Mouse (Mus musculus) hindlimb bud, embryonic 11.5 days (tissue): Measurements from ENCODE around the gene Fbxo31.

Source experiments
- DNase-seq: peaks from one replicate; pipeline ENCODE4 v3.0.0-alpha.2; 2012; ENCODE audit warnings: low read depth, low spot score; ENCODE audit errors: extremely low spot score

Fbxo31 gene

DNA sequence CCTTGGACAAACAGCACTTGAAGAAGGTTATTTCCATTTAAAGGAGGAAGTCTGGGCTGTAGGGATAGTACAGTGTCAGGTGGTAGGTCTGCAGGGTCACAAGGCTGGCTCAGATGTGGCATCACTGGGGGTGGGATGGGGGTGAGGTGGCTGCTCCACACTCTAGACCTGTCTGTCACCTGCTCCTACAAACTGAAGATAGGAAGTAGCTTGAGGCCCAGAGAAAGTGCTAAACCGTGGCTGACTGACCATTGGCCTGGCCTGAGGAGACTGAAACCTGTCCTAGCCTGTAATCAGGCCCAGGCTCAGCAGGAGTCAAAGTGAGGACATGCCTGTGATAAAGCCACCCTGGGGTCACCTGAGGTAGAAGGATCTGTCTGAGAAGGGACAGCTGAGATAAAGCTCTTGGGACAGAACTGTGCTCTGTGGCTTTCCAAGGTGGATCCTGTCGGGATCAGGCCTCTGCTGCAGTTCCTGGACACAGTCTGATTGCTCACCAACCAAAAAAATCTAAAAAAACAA, 10.7 kb upstream of the Fbxo31 start:
- DNase-seq: no peak

GRCm38 (mm10) chr8:121588750-121589149, 10.1 kb upstream of the Fbxo31 start:
- DNase-seq: no peak

DNA sequence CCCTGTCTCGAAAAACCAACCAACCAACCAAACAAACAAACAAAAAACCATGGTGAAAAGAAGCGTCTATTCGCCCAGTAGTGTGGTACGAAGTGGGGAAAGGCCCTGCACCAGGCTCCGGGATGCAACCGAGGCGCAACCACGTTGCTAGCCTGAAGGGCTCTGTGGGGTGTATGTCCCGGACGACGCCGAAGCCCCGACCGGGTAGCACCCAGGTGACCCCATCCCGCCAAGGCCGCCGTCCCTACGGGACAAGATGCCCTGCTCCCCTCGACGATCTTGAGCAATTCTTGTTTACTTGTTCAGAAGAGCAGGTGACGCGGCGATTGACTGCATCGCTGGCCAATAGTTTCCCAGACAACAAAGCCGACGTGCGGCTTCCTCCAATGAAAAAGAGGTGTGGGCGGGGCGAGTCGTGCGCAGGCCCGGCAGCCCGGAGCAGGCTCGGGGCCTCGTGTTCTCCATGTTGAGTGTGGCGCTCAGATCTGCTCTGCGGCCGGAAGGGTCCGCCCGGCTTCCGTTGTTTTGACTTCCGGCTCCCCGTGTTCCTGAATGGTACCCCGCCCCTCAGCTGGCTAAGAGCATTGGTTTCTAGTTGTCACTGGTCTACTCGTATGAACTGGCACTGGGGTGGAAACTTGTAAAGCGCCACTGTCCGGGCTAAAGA, 6.7 kb upstream of the Fbxo31 start:
- DNase-seq: peak; percentile 93

DNA sequence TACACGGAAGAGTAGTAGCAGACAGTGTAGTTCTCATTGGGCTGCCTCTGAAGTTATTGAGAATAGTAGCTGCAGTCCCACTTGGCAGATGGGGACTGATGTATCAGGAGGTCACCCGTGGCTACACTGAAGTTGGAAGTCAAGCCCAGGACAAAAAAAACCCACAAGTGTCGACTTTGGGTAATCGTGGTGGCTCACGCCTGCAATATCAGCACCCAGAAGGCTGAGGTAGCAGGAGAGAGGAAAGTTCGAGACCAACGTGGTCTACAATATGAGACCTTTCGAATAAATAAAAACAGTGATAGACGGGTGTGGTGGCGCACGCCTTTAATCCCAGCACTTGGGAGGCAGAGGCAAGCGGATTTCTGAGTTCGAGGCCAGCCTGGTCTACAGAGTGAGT, 6.1 kb upstream of the Fbxo31 start:
- no peak for DNase-seq

DNA sequence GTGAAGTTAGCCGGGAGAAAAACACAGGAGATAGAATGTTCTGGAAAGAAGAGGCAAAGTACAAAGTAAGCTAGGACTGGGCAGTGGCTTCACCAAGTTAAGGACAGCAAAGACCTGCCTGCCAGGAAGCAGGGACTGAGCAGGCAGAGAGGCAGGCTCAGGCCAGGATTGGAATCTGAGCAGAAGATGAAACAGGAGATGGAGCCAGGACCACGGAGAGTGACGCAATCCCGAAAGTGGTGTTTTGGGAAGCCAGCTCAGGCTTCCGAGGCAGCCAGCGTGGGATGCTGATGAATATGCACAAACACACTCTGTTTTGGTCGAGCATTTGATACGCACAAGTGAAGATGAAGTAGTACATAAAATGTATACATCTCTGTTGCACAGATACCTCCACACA, 5.0 kb upstream of the Fbxo31 start:
- no peak for DNase-seq

DNA sequence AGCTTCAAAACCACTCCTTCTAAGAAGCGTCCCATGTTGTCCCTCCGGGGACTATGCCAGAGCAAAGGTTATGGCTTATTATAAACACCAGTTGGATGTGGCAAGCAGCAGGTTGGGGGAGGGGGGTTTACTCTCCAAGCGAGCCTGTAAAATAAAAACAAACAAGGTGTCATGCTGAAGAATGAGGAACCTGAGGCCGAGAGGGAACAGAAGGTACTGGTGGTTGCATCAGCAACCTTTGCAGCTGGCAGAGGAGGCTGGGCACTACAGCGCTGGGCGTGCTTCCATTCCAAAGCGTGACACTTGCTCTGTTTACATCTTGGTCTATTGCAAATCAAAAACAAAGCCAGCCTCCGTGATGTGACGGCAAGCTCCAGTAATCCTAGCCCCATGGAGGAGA, 1.9 kb upstream of the Fbxo31 start:
- DNase-seq: no peak

DNA sequence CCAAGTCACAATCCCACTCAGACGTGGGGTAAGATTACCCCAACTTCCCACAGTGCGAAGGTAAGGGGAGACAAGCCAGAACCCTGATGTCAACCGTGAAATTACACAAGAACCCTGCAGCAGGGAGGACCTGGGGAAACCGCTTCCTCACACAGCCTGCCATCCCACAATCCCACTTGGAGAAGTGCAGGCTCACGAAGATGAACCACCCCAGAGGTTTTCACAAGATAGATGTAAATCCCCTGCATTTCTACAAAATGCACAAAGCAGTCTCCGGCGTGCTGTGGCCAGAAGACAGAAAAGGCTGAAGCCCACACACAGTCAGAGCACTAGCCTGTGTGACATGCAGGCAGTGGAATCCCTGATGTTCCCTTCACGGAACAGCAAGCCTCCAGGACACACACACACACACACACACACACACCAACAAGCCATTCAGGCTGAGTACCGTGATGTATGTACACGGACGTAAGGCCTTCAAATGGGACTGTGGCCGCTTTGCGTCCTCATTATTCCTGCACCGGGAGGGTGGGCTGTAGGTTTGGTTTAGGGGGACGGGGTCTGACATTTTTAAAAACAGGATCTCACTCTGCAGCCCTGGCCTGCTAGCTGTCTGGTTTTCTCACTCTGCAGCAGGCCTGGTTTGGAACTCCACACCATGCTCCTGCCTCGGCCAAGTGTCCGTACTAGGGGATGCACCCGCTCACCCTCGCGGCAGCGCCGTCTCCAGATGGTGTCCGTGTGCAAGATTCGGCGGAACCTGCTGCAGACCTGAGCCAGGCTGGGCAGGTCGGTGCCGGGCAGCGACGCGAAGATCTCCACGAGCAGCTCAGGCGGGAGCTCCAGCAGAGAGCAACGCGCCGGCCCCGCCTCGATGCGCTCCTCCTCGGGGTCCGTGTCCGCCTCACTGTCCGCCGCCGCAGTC, 593 bp downstream of the Fbxo31 start:
- no peak for DNase-seq

GRCm38 (mm10) chr8:121575661-121576060, 2.9 kb downstream of the Fbxo31 start:
- DNase-seq: no peak

GRCm38 (mm10) chr8:121573275-121573674, 5.3 kb downstream of the Fbxo31 start:
- DNase-seq: no peak

GRCm38 (mm10) chr8:121572121-121572520, 6.5 kb downstream of the Fbxo31 start:
- no peak for DNase-seq

DNA sequence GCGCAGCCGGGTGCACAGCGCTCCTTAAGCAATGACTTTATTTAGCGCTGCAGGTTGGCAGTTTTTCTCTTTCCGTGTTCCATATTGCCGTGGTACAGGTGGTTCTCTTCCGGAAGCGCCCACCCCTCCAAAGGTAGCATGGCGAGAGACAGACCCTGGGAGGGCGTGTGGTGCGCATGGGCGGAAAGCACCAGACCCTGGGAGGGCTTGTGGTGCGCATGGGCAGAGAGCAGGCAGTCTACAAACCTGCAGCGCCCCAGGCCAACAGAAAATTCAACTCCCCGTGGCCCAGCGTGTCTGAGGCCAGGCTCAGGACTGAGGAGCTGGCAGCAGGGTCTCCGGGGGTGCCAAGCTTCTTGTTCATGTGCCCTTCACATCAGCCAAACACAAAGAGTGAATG, 7.8 kb downstream of the Fbxo31 start:
- no peak for DNase-seq

- DNase-seq: no peak
Observed at GRCm38 (mm10) chr8:121570335-121570734, 8.3 kb downstream of the Fbxo31 start.

DNA sequence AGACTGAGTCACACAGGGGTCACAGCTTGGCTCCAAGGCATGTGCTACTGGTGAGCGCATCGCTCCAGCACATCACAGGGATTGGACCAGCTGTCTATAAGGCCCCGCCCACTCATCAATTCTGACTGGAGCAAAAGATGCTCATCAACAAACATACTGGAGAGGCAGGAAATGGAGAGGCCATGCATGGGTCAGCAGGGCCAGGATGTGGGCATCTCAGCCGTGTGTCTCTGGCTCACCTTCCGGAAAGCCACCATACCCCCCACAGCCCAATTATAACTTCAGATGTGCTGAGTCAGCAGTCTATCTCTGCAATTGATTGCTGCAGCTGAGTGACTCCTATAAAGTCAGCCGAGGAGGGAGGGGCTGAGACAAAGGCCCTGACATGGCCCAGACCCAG, 10.3 kb downstream of the Fbxo31 start:
- no peak for DNase-seq

DNA sequence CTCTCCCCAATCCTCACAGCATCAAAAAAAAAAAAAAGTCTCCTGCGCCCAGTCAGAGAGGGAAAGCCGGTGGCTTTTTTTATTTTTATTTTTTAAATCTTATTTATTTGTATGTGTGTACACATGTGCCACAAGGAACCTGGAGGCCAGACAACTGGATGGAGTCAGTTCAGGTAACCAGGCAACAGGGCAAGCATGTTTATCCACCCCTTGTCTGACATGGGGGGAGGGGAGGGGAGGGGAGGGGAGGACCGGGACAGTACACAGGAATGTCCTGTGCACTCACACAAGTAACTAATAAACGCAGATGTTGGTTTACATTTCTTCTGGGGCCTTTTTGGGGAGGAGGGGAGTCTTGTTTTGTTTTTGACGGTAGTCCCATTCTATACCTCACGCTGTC, 14.9 kb downstream of the Fbxo31 start:
- DNase-seq: no peak

DNA sequence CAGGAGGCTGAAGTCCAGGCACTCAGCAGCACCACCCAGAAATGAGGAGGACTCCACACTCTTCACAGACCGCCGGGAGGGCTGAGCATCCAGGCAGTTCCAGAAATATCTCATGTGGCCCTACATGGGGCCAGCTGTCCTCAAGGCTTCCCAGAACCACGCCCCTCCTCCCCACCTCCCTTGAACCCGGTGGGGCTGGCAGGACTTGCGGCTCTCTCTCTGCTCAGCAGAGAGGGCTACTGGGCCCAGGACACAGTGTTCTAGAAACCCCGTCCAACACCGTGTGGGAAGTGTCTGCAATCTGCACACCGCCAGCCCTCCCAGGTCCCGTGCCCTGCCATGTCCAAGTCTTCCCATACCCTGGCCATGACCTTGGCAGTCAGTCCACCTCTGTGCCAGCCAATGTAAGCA, 15.7 kb downstream of the Fbxo31 start:
- no peak for DNase-seq

DNA sequence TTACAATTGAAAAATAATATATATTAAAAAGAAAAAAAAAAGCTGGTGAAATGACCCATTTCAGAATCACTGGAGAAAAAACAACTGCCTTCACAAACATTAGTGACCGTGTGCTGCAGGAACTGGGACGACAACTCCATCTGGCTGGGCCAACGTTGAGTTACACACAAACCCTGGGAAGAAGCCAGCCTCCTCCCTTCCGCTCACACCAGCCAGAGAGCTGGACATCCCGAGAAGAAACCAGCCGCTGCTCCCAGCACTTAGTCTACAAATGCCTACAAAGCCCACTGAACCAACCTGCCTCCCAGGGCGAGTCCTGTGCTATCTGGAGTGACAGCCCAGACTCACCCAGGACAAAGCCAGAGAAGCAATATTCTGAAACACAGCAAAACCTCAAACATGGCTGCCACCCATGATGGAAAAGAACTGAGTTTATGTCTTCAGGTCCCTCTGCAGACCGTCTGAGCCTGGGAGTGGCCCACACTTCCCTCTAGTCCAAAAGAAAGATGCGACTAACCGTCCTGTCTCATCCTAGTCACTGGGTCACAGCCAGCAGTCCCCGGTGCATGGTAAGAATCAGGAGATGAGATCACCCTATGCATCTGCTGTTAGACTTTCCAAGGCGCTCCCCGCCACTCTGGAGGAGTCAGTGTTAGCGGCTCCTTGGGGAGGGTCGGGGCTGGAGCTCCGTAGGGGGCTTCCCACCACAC, 16.8 kb downstream of the Fbxo31 start:
- no peak for DNase-seq

- no peak for DNase-seq
Observed at GRCm38 (mm10) chr8:121560432-121561100, 18.0 kb downstream of the Fbxo31 start.

- no peak for DNase-seq
Observed at GRCm38 (mm10) chr8:121559801-121560200, 18.8 kb downstream of the Fbxo31 start.

- DNase-seq: no peak
Observed at GRCm38 (mm10) chr8:121558538-121558937, 20.1 kb downstream of the Fbxo31 start.

- DNase-seq: no peak
Observed at GRCm38 (mm10) chr8:121557746-121558145, 20.9 kb downstream of the Fbxo31 start.
